Mouse (Mus musculus): Measurements from ENCODE around the gene Agpat3.

DNA sequence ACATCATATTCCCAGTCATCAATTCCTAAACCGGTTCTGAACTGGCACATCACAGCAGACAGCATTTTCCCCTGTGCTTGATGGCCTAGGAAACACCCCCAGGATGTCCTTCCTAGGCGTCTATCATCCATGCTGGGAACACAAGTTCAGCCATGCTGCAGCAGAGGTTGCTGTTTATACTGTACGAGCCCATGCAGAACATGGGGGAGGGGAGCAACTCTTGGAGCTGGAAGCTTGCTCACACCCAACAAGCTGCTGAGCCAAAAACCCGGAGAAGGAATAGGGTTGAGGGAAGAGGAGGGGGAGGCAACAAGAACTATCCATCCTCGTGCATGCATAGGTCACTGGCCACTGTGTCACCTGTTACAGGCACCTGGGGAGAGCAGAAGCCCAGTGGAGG, 92.0 kb downstream of the Agpat3 start:
- no peak for TF ChIP-seq CTCF (IDR thresholded peaks at IDR 0.05; ENCODE audit: low read depth, low read length)
- no peak for TF ChIP-seq POLR2A (IDR thresholded peaks at IDR 0.05; ENCODE audit: borderline replicate concordance, low read depth, low read length)
